ENCODE assay signal across 8 mouse cellular contexts in genomic region chr11:32532765-32533481, GRCm38 (mm10). TPM values are rescaled to one million over a fixed set of nuclear protein-coding genes. Genes with fewer than 3 reads are reported as not detected.
DNase-seq lines count a peak whose midpoint lies in the region; ATAC-seq and TF ChIP-seq lines count a peak whose summit lies in the region.

Stk10 (plus strand) TSS chr11:32533305.

- ATAC-seq in intestine, embryonic 14.5 days (replicated peaks; ENCODE audit: low FRiP score, low TSS enrichment, low read depth): peak; percentile 94
- ATAC-seq in megakaryocyte progenitor cell, adult 5-6 weeks (replicated peaks; ENCODE audit: poor library complexity): peak; percentile 75

- no peaks in the 10 kb centered on the region for H3K27me3 ChIP-seq in intestine, embryonic 14.5 days (replicated peaks; ENCODE audit: control insufficient read depth, insufficient read depth, low read length)

- no peak for TF ChIP-seq CTCF in cortical plate, adult 2 months (IDR thresholded peaks at IDR 0.05; ENCODE audit: extremely low read depth, insufficient read depth, low read length)

- H3K9ac ChIP-seq in intestine, embryonic 14.5 days (ENCODE audit: low read length): peak within 1 kb of the TSS; percentile 53

- intact Hi-C loops in gastrocnemius, postnatal 14 days (cut with DNase I; ENCODE audit: low total_unique reads): loop anchor here (5.0 kb wide), 1 partner anchor 54 kb away; no protein-coding TSS in a partner anchor
- intact Hi-C loops in left cerebral cortex, postnatal 10 days (cut with DNase I): loop anchor here (5.0 kb wide), 1 partner anchor 54 kb away; no protein-coding TSS in a partner anchor

- H3K27ac ChIP-seq in cortical plate, adult 2 months (ENCODE audit: insufficient read depth, low read length): no peak within 1 kb of the TSS
- H3K27ac ChIP-seq in intestine, embryonic 14.5 days (ENCODE audit: low read depth): no peak within 1 kb of the TSS

- peak within 1 kb of the TSS; percentile 95 for H3K4me2 ChIP-seq in intestine, embryonic 14.5 days (ENCODE audit: low read length)

- TF ChIP-seq POLR2A in cortical plate, adult 2 months (IDR thresholded peaks at IDR 0.05; ENCODE audit: extremely low read depth, insufficient read depth, low read length): peak; percentile 59; the same call in 1 of the 2 replicates

- no peaks in the 10 kb centered on the region for H3K36me3 ChIP-seq in intestine, embryonic 14.5 days (ENCODE audit: control insufficient read depth, insufficient read depth, low read length)

- WGBS in intestine, embryonic 14.5 days: under 1% methylated on average over 69 of the region's 82 CpGs

- peak within 1 kb of the TSS; percentile 66 for H3K4me3 ChIP-seq in cortical plate, adult 2 months (ENCODE audit: insufficient read depth, low read length)
- peak within 1 kb of the TSS; percentile 61 for H3K4me3 ChIP-seq in intestine, embryonic 14.5 days (ENCODE audit: low read depth, low read length)

- DNase-seq in adipocyte (ENCODE audit: low spot score): peak; percentile 73
- DNase-seq in gastrocnemius, postnatal 14 days: peak; percentile 93
- peak; percentile 86 for DNase-seq in intestine, embryonic 14.5 days (ENCODE audit: low spot score)
- DNase-seq in left cerebral cortex, postnatal 10 days (ENCODE audit: extremely low spot score in 1 of 2, low spot score in 2 of 2): peak; percentile 87 to 94
- DNase-seq in right cerebral cortex, postnatal 10 days (ENCODE audit: low spot score in 2 of 2): peak; percentile 95
- DNase-seq in urinary bladder, postnatal 14 days (ENCODE audit: low spot score): peak; percentile 92

- no peaks in the 10 kb centered on the region for H3K9me3 ChIP-seq in intestine, embryonic 14.5 days (ENCODE audit: control insufficient read depth, low read length)

- peaks cover 3% of the 10 kb centered on the region; the same call in 1 of the 2 replicates for H3K4me1 ChIP-seq in cortical plate, adult 2 months (ENCODE audit: control insufficient read depth, insufficient read depth, low read length)
- H3K4me1 ChIP-seq in intestine, embryonic 14.5 days (replicated peaks; ENCODE audit: control insufficient read depth, insufficient read depth, low read length): peaks cover 10% of the 10 kb centered on the region

RNA-seq across cellular contexts. Expression of gene Stk10, which starts in this region (rescaled TPM):
- 5.7 and 6.1 TPM in 2 replicates for polyA plus RNA-seq in cortical plate, adult 2 months (2012; rRNA removed)
- 1 to 10 TPM; 4.9 to 6.9 TPM for total RNA-seq in gastrocnemius, postnatal 14 days (2021)
- 3.0 and 3.3 TPM in 2 replicates for polyA plus RNA-seq in intestine, embryonic 14.5 days (2014; fragmentation: Nextera tagmentation; extraction: Ambion mirVana)
- total RNA-seq in left cerebral cortex, postnatal 10 days (2021): 1 to 10 TPM; 6.4 to 7.5 TPM
- 12.8 and 15.8 TPM in 2 replicates for total RNA-seq in megakaryocyte progenitor cell, adult 5-6 weeks (2015)
- total RNA-seq in megakaryocyte progenitor cell, adult 5-6 weeks (2017): 15.7 and 16.8 TPM in 2 replicates
